Mouse (Mus musculus) lung, postnatal 0 days (tissue): ENCODE data around the gene Atp5l.

ENCODE experiments used
- CTCF ChIP-seq: IDR thresholded peaks from 2 replicates; pipeline ENCODE4 v1.5.1; 2016; ENCODE audit warnings: antibody characterized with exemption, mild to moderate bottlenecking
- EP300 ChIP-seq: IDR thresholded peaks from 2 replicates; pipeline ENCODE4 v1.6.1; 2016; ENCODE audit warnings: antibody characterized with exemption, mild to moderate bottlenecking, control low read depth

- TF ChIP-seq CTCF, result no peak
- no peak for TF ChIP-seq EP300
These were observed 32.4 kb downstream of the Atp5l start for GRCm38 (mm10) chr9:44888114-44888624.
